Mouse (Mus musculus): ENCODE results near the gene Eps15l1. TPM values are rescaled to one million over a fixed set of nuclear protein-coding genes. Genes with fewer than 3 reads are reported as not detected.

The Eps15l1 gene
- total and polyA plus RNA-seq, 3 experiments = 19.1 to 40.8 TPM; not detected in 1

DNA sequence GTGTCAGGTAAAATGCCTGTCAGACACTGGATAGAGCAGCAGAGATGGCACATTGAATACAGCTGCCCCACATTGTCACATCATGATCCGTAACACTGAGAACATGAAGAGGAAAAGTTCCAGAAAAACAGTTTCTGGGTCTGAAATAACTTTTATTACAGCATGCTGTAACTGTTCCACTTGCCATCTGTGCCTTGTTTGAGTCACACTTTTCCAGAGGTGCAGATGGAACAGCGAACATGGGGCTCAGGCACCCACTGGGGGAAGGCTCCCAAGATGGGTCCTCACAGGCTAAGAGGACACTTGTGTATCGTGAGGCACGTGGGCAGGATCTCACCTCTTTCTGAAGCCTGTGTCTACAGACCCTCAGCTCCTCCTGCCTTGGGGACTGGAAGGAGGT is 58.5 kb downstream of the Eps15l1 start:
- H3K27ac ChIP-seq (ENCODE audit: control insufficient read depth, low read depth, low read length) = no peak overlapping the region
- no peak overlapping the region for H3K9ac ChIP-seq (ENCODE audit: control insufficient read depth, low read depth, low read length, poor library complexity, severe bottlenecking)
- no peak for DNase-seq (ENCODE audit: low read depth, low spot score)
- H3K36me3 ChIP-seq (ENCODE audit: control insufficient read depth in 1 of 2, insufficient read depth in 2 of 2, low read length in 2 of 2) = no peaks in the 10 kb centered on the region; a peak in 3 of 4 replicates
- H3K27me3 ChIP-seq (ENCODE audit: control insufficient read depth in 1 of 2, insufficient read depth in 2 of 2, low read length in 2 of 2) = no peaks in the 10 kb centered on the region
- H3K79me2 ChIP-seq (ENCODE audit: control insufficient read depth, insufficient read depth, low read length, poor library complexity) = no peaks in the 10 kb centered on the region
- H3K9me3 ChIP-seq (replicated peaks; ENCODE audit: insufficient read depth, low read length) = no peaks in the 10 kb centered on the region
- no peaks in the 10 kb centered on the region for H3K4me1 ChIP-seq (ENCODE audit: control insufficient read depth in 1 of 2, insufficient read depth in 2 of 2, low read length in 2 of 2)
- TF ChIP-seq MEF2A (IDR thresholded peaks at IDR 0.05; ENCODE audit: extremely low read depth, insufficient replicate concordance, low read depth, low read length, poor library complexity, severe bottlenecking) (no peak), UBTF (IDR thresholded peaks at IDR 0.05; ENCODE audit: borderline replicate concordance, insufficient read depth, low read depth, low read length) (no peak), USF2 (IDR thresholded peaks at IDR 0.05; ENCODE audit: borderline replicate concordance in 1 of 2, insufficient read depth in 1 of 2, low read depth in 1 of 2, low read length in 2 of 2) (no peak), ZKSCAN1 (IDR thresholded peaks at IDR 0.05; ENCODE audit: low read depth, low read length) (no peak), GATA1 (IDR thresholded peaks at IDR 0.05; ENCODE audit: low read depth, low read length) (no peak), MYB (IDR thresholded peaks at IDR 0.05; ENCODE audit: low read depth, low read length) (no peak), MXI1 (IDR thresholded peaks at IDR 0.05; ENCODE audit: low read depth, low read length) (no peak), MYC (IDR thresholded peaks at IDR 0.05; ENCODE audit: low read depth, low read length) (no peak)
- H3K4me3 ChIP-seq (ENCODE audit: control insufficient read depth in 1 of 2, insufficient read depth in 1 of 2, low read depth in 2 of 2, low read length in 2 of 2) = no peak overlapping the region

DNA sequence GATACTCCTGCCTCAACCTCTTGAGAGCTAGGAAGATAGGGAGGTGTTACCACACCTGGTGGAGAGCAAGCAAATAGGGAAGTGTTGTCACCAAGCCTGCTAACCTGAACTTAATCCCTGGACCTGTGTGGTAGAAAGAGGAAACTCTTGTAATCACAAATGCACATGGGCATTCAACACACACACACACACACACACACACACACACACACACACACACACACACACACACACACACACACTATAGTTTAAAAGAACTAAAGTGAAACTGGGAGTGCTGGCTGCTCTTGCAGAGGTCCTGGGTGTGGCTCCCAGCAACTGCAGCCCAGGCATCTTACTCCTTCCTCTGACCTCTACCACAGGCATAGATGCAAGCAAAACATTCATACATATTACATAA is 61.1 kb downstream of the Eps15l1 start:
- Histone ChIP-seq H3K9ac (ENCODE audit: control insufficient read depth, low read depth, low read length, poor library complexity, severe bottlenecking) (no peak overlapping the region), H3K79me2 (ENCODE audit: control insufficient read depth, insufficient read depth, low read length, poor library complexity) (no peaks in the 10 kb centered on the region), H3K9me3 (replicated peaks; ENCODE audit: insufficient read depth, low read length) (no peaks in the 10 kb centered on the region), H3K27ac (ENCODE audit: control insufficient read depth, low read depth, low read length) (no peak overlapping the region), H3K36me3 (ENCODE audit: control insufficient read depth in 1 of 2, insufficient read depth in 2 of 2, low read length in 2 of 2) (peaks cover 0 to 6% of the 10 kb centered on the region in 2 experiments), H3K4me3 (ENCODE audit: control insufficient read depth in 1 of 2, insufficient read depth in 1 of 2, low read depth in 2 of 2, low read length in 2 of 2) (no peak overlapping the region), H3K4me1 (ENCODE audit: control insufficient read depth in 1 of 2, insufficient read depth in 2 of 2, low read length in 2 of 2) (peaks cover 0 to 10% of the 10 kb centered on the region in 2 experiments; a peak in 2 of 4 replicates), H3K27me3 (ENCODE audit: control insufficient read depth in 1 of 2, insufficient read depth in 2 of 2, low read length in 2 of 2) (no peaks in the 10 kb centered on the region)
- TF ChIP-seq MYC (IDR thresholded peaks at IDR 0.05; ENCODE audit: low read depth, low read length) (no peak), KAT2A (conservative IDR thresholded peaks at IDR 0.05; ENCODE audit: low read depth, low read length) (no peak), USF1 (IDR thresholded peaks at IDR 0.05; ENCODE audit: low read depth, low read length) (no peak), SMC3 (IDR thresholded peaks at IDR 0.05; ENCODE audit: low read depth, low read length) (no peak), MYB (IDR thresholded peaks at IDR 0.05; ENCODE audit: low read depth, low read length) (no peak), JUND (IDR thresholded peaks at IDR 0.05; ENCODE audit: low read depth, low read length) (no peak), ETS1 (IDR thresholded peaks at IDR 0.05; ENCODE audit: low read depth, low read length) (no peak), CTCF (IDR thresholded peaks at IDR 0.05 in 2 of 3, conservative IDR thresholded peaks at IDR 0.05 in 1 of 3; ENCODE audit: control insufficient read depth in 1 of 3, insufficient read depth in 1 of 3, low read depth in 2 of 3, low read length in 3 of 3, poor library complexity in 1 of 3, severe bottlenecking in 1 of 3) (no peak), POLR2A (IDR thresholded peaks at IDR 0.05; ENCODE audit: control insufficient read depth in 1 of 2, insufficient read depth in 1 of 2, low read depth in 1 of 2, low read length in 2 of 2, poor library complexity in 1 of 2) (no peak), MEF2A (IDR thresholded peaks at IDR 0.05; ENCODE audit: extremely low read depth, insufficient replicate concordance, low read depth, low read length, poor library complexity, severe bottlenecking) (no peak), USF2 (IDR thresholded peaks at IDR 0.05; ENCODE audit: borderline replicate concordance in 1 of 2, insufficient read depth in 1 of 2, low read depth in 1 of 2, low read length in 2 of 2) (no peak), TBP (IDR thresholded peaks at IDR 0.05; ENCODE audit: low read depth, low read length) (no peak), MAX (IDR thresholded peaks at IDR 0.05; ENCODE audit: low read length) (no peak)
- DNase-seq (ENCODE audit: low read depth, low spot score) = peak; percentile 34
